Mouse (Mus musculus) testis, adult 2 months (tissue): Measurements from ENCODE around the gene Susd1.

ENCODE experiments used
- CTCF ChIP-seq: fragments of 200-500 bp; IDR thresholded peaks from 2 replicates; pipeline ENCODE4 v1.5.1; 2012; ENCODE audit warnings: low read depth, mild to moderate bottlenecking, inconsistent platforms, low read length, moderate library complexity; ENCODE audit not compliant: control insufficient read depth, insufficient read depth, insufficient replicate concordance
- POLR2A ChIP-seq: fragments of 200-500 bp; IDR thresholded peaks from 2 replicates; pipeline ENCODE4 v1.6.1; 2012; ENCODE audit warnings: low read depth, mild to moderate bottlenecking, inconsistent platforms, low read length, moderate library complexity; ENCODE audit not compliant: control insufficient read depth

- TF ChIP-seq POLR2A (no peak), CTCF (no peak)
These were observed 103.3 kb downstream of the Susd1 start for GRCm38 (mm10) chr4:59335101-59335500.
